Mouse (Mus musculus): ENCODE measurements around the gene Prcp.

GRCm38 (mm10) chr7:92961876-92962275 lies 87.6 kb downstream of the Prcp start:
- TF ChIP-seq CTCF (IDR thresholded peaks at IDR 0.05; ENCODE audit: low read depth, low read length), result no peak
- TF ChIP-seq POLR2A (IDR thresholded peaks at IDR 0.05; ENCODE audit: extremely low read depth, insufficient read depth, low read length), result no peak
